Mouse (Mus musculus): ENCODE measurements at regions not wholly inside any gene's neighbourhood (a gene's known extent, or its start where the extent isn't known, plus 50 kb on each side); places are given as distances from the start of the nearest gene placed in this dataset.
"Not testable (repeated sequence)": the region's sequence is repeated elsewhere in the genome, so short reads cannot be mapped to it uniquely, and the experiment has no call there.

DNA sequence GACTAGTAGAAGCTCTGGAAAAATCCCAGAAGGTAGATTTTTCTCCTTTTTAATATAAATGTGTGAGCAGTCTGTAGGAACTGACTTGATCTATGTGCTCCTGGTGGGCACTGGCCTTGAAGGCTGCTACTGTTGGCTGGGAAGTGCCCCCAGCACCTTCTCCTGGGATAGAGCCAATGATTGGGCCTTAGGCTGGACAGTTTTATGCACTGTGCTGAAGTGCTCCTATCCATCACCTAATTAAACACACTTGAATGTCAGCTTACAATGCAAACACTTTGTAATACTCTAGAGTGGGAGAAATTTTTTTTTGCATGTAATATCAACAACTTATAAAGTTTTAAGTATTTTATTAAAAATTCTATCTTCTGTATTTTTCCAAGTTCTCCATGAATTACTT is 266.5 kb downstream of the Lyplal1 start:
- no peak for DNase-seq

DNA sequence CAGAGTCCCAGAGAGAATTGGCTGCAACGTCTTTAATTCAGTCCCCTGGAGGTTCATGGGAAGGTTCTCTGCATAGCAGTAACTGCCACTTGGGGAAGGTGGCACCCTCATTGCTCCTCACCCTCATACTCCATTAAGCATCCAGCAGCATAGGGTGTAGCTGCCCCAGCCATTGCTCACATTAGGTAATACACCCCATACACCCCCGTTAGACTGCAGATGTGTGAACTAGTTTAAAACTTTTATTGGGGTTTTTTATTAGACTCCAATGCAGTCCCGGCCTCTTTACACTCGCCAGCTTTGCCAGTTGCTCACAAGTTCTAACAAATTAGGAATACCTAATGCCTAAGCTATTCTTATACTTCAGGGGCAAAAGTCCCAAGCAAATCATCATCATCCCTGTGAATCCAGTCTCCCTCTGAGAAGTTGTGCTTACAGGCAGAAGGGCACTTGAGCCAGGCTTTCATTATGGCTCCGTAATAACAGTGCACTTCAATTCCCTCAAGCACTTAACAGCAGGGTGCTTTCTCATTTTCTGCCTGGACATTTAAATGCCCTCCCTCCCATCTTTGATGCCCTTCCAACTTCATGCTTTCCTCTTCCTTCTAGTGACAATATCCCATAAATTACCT is 265.7 kb downstream of the Lyplal1 start:
- DNase-seq = no peak

GRCm38 (mm10) chr1:185861692-185862091 is 255.4 kb downstream of the Lyplal1 start:
- DNase-seq = no peak

DNA sequence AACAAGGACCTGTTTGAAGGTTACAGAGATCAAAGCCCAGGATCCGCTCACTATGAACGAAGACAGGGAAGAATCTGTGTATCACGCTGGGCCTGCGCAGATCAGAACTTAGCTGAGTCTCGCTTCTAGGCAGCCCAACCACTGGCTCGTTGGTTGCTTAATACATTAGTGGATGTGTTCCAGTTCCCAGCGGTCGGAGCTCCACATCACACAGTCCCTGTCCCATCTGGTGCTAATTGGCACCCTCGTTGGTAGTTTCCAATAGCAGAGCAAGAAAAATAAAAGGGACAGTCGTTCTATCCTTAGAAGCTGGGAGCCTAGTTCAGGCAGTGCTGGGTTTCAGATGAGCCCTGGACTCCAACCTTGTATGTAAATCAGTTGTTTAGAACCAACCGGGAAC is 251.2 kb downstream of the Lyplal1 start:
- DNase-seq = peak; percentile 38 to 51

DNA sequence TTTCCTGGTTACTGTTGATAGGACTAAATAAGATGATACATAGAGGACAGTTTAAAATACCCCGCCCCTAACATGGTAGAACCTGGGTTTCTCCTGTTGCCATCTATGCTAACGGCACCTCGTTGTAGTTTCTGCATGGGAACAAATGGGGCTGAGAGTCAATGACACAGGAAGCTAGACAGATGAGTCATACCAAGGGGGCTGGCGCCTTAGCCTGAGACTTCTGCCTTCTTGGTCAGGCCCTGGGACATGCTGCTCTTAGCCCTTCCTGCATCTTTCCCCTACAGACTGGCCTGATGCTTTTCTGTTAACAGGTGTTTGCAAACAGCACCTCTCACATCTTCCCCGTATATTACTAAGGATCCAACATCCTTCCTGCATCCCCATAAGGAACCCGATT is 250.5 kb downstream of the Lyplal1 start:
- no peak for DNase-seq

DNA sequence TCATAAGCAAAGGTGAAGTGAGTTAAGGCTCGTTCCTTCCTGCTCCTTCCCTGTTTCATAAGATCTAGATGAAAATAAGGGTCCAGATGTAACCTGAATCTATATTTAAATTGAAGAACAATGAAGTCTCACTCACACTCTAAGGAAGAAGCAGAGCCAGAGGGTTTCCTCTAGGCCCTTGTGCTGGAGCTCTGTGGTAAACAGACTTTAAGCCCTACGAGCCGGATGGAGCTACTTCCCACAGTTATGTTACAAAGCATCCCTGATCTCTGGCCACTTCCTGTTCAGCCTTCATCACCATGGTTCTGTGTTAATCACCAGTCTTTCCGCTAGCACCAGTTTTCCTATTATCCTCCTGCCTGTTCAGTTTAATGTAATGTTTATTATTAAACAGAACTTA is 250.1 kb downstream of the Lyplal1 start:
- no peak for DNase-seq

DNA sequence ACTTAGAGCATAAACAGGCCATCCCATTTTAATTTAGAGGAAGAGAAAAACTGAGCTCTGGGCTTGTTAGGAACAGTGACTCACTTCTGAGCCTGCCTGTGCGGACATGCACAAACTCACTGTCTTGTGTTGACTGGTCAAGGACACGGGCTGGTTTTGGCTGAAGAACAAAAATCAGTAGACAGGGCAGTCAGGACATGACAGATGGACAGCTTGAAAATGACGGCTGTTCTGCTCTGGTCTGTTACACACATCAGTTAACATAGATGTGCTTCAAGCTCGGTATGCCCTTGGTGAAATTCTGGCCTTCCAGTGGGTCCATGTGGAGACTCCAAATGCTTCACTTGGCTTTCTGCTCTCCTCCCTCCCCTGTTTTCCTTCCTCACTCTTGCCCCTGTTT is 248.4 kb downstream of the Lyplal1 start:
- peak; percentile 77 to 84 for DNase-seq

- no peak for DNase-seq
These were observed 230.1 kb downstream of the Lyplal1 start for GRCm38 (mm10) chr1:185887031-185887430.

DNA sequence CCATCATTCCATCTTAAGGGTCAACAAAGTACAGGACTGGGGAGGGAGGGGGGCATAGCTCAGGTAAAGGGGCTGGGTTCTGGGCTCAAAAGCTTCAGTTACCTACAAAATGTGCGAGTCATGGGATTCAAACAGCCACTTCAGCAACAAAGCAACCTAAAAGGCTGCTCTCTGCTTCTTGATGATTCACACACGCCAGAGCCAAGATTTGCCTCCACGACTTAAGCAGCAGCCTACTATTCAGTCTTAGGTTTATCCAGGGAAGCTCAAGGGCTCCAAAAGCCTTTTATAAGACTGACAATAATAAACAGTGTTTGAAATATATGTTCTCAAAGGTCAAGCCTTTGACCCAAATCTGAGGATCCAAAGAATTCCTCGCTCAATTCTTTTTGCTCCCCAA is 225.3 kb downstream of the Lyplal1 start:
- no peak for DNase-seq

DNA sequence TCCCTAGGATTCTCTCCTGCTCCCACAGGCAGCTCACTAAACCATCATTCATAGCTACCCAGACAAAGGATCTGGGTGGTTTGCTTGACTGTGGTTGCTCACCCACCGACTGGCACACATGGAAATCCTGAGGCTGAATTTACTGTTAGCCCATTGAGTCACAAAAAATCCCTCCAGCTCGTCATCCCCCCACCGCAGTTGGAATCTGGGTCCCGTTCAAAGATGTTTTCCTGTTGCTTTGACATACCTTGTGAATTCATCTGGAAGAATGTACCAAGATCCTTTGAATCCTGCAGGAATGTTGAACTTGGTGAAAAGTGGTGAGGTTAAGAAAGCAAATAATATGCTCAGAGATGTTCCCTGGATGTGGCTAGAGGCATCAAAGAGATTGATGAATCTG is 223.7 kb downstream of the Lyplal1 start:
- no peak for DNase-seq

- no peak for DNase-seq
These were observed 218.6 kb downstream of the Lyplal1 start for GRCm38 (mm10) chr1:185898475-185898874.

GRCm38 (mm10) chr1:185900316-185900715 is 216.8 kb downstream of the Lyplal1 start:
- DNase-seq = no peak

DNA sequence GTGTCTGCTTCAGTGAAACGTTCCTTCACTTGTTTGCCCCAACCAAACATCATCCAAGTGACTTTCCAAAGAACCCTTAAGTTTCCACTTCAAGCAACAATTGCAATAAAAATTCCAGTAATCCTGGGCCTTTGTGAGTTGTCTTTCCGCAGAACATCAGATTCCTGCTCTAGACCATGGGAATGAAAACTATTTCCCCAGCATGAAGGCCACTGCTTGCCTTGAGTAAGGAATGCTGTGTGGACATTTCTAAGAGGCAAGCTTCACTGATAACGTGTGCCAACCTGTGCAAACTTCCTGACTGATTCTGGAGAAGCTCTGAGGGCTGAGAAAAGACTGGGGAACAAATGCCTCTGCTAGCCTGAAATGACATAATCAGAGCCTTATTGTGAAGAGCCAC is 214.7 kb downstream of the Lyplal1 start:
- no peak for DNase-seq

DNA sequence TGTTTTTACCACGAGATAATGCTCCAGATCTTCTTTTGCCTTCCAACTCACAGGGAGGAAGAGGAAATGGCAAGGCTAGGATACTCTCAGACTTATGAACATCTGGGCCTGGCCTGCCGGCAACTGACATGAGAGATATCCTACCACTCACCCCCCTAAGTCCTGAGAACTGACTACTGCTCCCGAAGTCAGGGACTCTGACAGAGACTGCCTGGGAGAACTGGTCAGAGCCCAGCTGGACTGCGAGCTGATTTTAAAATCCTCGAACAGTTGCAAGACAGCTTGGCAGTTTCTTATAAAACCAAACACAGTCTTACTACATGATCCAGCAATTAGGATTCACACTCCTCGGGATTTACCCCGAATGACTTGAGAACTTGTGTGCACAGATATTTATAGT is 211.4 kb downstream of the Lyplal1 start:
- no peak for DNase-seq

- DNase-seq = no peak
These were observed 201.5 kb downstream of the Lyplal1 start for GRCm38 (mm10) chr1:185915579-185915978.

GRCm38 (mm10) chr1:185918663-185919062 is 198.4 kb downstream of the Lyplal1 start:
- DNase-seq = no peak

DNA sequence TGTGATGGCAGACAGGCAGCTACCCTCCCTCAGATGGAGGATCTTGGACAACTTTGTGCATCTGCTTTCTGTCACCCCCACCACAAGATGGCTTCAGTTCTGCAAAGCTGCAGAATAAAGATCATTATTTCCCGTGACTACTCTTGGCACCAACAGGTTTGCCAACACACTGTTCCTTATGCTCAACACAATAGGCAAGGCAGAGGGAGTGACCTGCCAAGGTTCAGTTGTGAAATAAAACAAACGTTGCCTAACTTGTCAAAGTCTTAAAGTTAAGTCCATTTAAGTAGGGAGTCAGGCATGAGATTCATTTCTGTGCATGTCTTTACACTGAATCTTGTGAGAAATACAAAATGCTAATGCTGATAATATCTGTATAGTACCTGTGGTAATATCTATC is 193.4 kb downstream of the Lyplal1 start:
- DNase-seq = no peak

DNA sequence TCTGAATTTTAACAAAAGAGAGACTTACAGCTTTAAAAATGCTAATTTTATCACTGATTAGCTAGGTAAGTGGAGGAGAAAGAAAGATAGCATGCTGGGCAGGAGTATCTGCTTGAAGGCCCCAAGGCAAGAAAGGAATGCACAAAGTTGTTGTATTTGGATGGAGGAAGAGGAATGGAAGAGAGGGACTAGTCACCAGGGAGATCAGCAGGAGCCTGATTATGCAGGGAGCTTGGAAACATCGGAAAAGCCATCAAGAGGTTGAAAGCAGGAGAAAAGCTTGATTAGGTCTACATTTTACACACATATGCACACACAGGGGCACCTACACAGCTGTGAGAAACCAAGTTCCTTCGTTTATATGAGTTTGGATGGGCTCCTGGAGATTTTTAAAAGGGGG is 188.1 kb downstream of the Lyplal1 start:
- DNase-seq = no peak

DNA sequence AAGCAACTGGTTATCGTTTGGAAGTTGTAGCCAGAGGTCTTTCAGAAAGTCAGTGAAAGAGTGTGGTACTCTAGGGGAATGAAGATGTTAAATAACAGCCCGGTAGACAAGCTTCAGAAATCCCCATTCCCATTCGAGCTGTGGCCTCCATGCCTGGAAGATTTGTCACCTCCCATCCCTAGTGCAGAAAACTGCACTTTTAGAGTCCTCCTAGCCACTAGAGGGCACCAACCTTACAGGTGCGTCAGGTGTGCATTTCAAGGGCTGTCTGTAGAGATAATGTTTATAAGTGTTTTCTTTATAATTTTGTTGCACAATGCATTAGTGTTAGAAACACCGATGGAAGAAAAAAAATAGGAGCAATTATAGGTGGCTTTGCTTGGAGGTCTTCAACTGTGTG is 187.3 kb downstream of the Lyplal1 start:
- DNase-seq = no peak

- no peak for DNase-seq
These were observed 183.5 kb downstream of the Lyplal1 start for GRCm38 (mm10) chr1:185933623-185934022.

GRCm38 (mm10) chr1:185937026-185937425 is 180.1 kb downstream of the Lyplal1 start:
- no peak for DNase-seq

- no peak for DNase-seq
These were observed 177.2 kb downstream of the Lyplal1 start for GRCm38 (mm10) chr1:185939914-185940313.

GRCm38 (mm10) chr1:185940511-185940910 is 176.6 kb downstream of the Lyplal1 start:
- DNase-seq = no peak

DNA sequence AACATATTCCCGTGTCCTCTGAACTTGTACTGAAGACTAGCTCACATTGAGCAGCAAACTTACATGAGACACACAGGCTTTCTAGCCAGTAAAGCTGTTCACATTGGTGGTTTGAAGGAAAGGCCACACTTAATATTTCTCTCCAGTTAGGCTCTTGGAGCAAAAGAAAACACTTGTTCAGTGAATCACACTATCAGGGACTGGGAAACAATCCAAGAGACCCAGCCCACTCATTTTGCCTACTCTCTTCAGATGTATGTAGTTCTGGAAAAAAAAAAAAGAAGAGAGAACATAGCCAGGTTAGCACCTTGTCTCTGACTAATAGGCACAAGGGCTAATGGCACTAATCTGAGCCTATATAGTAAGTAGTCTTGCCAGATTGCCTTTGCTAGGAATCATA is 165.9 kb downstream of the Lyplal1 start:
- no peak for DNase-seq

GRCm38 (mm10) chr1:185955821-185956220 is 161.3 kb downstream of the Lyplal1 start:
- DNase-seq = not testable (repeated sequence)

DNA sequence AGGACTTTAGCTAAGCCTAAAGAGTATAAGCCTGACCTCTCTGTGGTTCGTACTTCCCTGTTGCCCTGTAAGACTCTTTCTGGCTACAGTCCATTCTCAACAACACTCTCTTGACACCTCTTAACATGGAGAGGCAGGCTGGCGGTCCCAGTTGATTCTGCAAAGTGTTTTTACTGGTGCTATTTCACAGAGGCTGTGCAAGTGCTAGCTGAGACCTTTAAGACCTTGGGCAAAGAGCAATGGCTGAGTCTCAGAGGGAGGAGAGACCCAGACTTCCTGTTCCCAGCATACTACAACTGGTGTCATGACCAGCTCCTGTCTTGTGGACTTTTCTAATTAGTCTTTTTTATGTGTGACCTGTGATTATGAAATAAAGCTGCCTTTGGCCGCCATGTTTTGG is 159.6 kb downstream of the Lyplal1 start:
- DNase-seq = no peak
